Mouse (Mus musculus) left cerebral cortex, adult 9 months (tissue): ENCODE results near the gene Clybl.

Source experiments
- DNase-seq, 2 experiments: peaks; one replicate each; pipeline ENCODE4 v3.0.0; 2022; ENCODE audit warnings: low spot score in 2 of 2

The Clybl gene

GRCm38 (mm10) chr14:122361807-122362206 lies 180.3 kb downstream of the Clybl start:
- DNase-seq, result no peak

- no peak for DNase-seq
Measured at GRCm38 (mm10) chr14:122363156-122363555, 181.7 kb downstream of the Clybl start.

- no peak for DNase-seq
Measured at GRCm38 (mm10) chr14:122364026-122364425, 182.5 kb downstream of the Clybl start.

GRCm38 (mm10) chr14:122367252-122367868 lies 185.9 kb downstream of the Clybl start:
- DNase-seq, result no peak

GRCm38 (mm10) chr14:122367882-122368418 lies 186.4 kb downstream of the Clybl start:
- DNase-seq, result no peak

- no peak for DNase-seq
Measured at GRCm38 (mm10) chr14:122368501-122368900, 187.0 kb downstream of the Clybl start.

GRCm38 (mm10) chr14:122371979-122372378 lies 190.5 kb downstream of the Clybl start:
- DNase-seq, result no peak

GRCm38 (mm10) chr14:122373458-122373857 lies 192.0 kb downstream of the Clybl start:
- no peak for DNase-seq

- DNase-seq, result no peak
Measured at GRCm38 (mm10) chr14:122374285-122374997, 192.9 kb downstream of the Clybl start.

GRCm38 (mm10) chr14:122375070-122375811 lies 193.7 kb downstream of the Clybl start:
- no peak for DNase-seq

GRCm38 (mm10) chr14:122376482-122377143 lies 195.1 kb downstream of the Clybl start:
- DNase-seq, result no peak

GRCm38 (mm10) chr14:122377681-122378080 lies 196.2 kb downstream of the Clybl start:
- DNase-seq, result no peak

- no peak for DNase-seq
Measured at GRCm38 (mm10) chr14:122379076-122379475, 197.6 kb downstream of the Clybl start.

- no peak for DNase-seq
Measured at GRCm38 (mm10) chr14:122379996-122380395, 198.5 kb downstream of the Clybl start.

GRCm38 (mm10) chr14:122380896-122381845 lies 199.7 kb downstream of the Clybl start:
- DNase-seq, result no peak

GRCm38 (mm10) chr14:122382281-122382680 lies 200.8 kb downstream of the Clybl start:
- DNase-seq, result no peak

GRCm38 (mm10) chr14:122383931-122384330 lies 202.4 kb downstream of the Clybl start:
- no peak for DNase-seq

- no peak for DNase-seq
Measured at GRCm38 (mm10) chr14:122384447-122385237, 203.1 kb downstream of the Clybl start.

GRCm38 (mm10) chr14:122385238-122385534 lies 203.7 kb downstream of the Clybl start:
- DNase-seq, result no peak

GRCm38 (mm10) chr14:122385758-122386157 lies 204.3 kb downstream of the Clybl start:
- DNase-seq, result no peak
